Mouse (Mus musculus) kidney, embryonic 15.5 days (tissue): ENCODE measurements around the gene Acsl4. TPM values are rescaled to one million over a fixed set of nuclear protein-coding genes. Genes with fewer than 3 reads are reported as not detected.

Source experiments
- ATAC-seq: fragments of 200-750 bp; cut with Nextera tagmentation; replicated peaks from 2 replicates; pipeline ENCODE4 v1.8.0; 2017; ENCODE audit warnings: moderate TSS enrichment; ENCODE audit not compliant: low FRiP score
- H3K27ac ChIP-seq: fragments of 300-500 bp; sonication (generic); 2 replicates; pipeline ENCODE4 v1.5.1; 2015; ENCODE audit warnings: mild to moderate bottlenecking, inconsistent platforms
- H3K27me3 ChIP-seq: fragments of 300-500 bp; sonication (generic); 2 replicates; pipeline ENCODE4 v1.6.1; 2015; ENCODE audit warnings: inconsistent platforms
- H3K36me3 ChIP-seq: fragments of 300-500 bp; sonication (generic); 2 replicates; pipeline ENCODE4 v1.6.1; 2015; ENCODE audit warnings: inconsistent platforms
- H3K4me1 ChIP-seq: fragments of 300-500 bp; sonication (generic); 2 replicates; pipeline ENCODE4 v1.6.1; 2015; ENCODE audit warnings: inconsistent platforms
- H3K4me2 ChIP-seq: fragments of 300-500 bp; sonication (generic); 2 replicates; pipeline ENCODE4 v1.6.1; 2015; ENCODE audit warnings: moderate library complexity, mild to moderate bottlenecking, inconsistent platforms
- H3K4me3 ChIP-seq: fragments of 300-500 bp; sonication (generic); replicated peaks from 2 replicates; pipeline ENCODE4 v1.5.1; 2015; ENCODE audit warnings: mild to moderate bottlenecking, inconsistent platforms
- H3K9ac ChIP-seq: fragments of 300-500 bp; sonication (generic); 2 replicates; pipeline ENCODE4 v1.6.1; 2015; ENCODE audit warnings: mild to moderate bottlenecking, inconsistent platforms
- H3K9me3 ChIP-seq: fragments of 300-500 bp; sonication (generic); replicated peaks from 2 replicates; pipeline ENCODE4 v1.6.1; 2016; ENCODE audit warnings: inconsistent platforms
- WGBS: fragments of 180-500 bp; shearing (Covaris S2); methylation state at CpG from one replicate; pipeline ENCODE4 v1.1.7; 2015; ENCODE audit warnings: mixed read lengths; 5-methylcytosine and 5-hydroxymethylcytosine counted together
- polyA plus RNA-seq: library from polyadenylated mRNA; unstranded; fragments of >200 nt; fragmentation: Nextera tagmentation; extraction: Ambion mirVana; gene quantifications from 2 replicates; pipeline ENCODE4 v1.2.1, GENCODE M21; 2015

Gene Acsl4
- polyA plus RNA-seq, 1 experiment from 2014 or later, result 19.2 TPM

GRCm38 (mm10) chrX:142336207-142336606 is 54.1 kb downstream of the Acsl4 start:
- no peaks in the 10 kb centered on the region for H3K36me3 ChIP-seq
- H3K27me3 ChIP-seq, result peaks cover 3% of the 10 kb centered on the region; the same call in 1 of the 2 replicates
- no peak overlapping the region for H3K4me2 ChIP-seq
- H3K4me3 ChIP-seq, result no peak overlapping the region
- 96% methylated on average over 6 of the region's 6 CpGs for WGBS
- no peak overlapping the region for H3K27ac ChIP-seq
- no peak overlapping the region for H3K9ac ChIP-seq
- no peaks in the 10 kb centered on the region for H3K9me3 ChIP-seq
- ATAC-seq, result no peak
- no peaks in the 10 kb centered on the region for H3K4me1 ChIP-seq

DNA sequence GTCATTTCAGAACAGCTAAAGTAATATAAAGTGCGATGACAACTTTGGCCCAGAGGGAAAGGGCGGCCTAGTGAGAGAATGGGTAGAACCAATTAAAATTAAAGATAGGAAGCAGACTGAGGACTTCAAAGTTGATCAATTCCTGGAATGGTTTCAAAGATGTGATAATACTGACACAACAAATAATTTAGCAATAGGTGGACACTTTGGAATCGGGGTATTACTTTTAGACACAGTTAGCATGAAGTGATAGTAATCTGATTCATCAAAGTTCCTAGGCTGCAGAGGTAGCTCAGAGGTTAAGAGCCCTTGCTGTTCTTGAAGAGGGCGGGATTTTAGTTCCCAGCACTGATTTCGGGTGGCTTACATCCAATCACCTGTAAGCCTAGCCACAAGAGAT is 54.8 kb downstream of the Acsl4 start:
- H3K4me3 ChIP-seq, result no peak overlapping the region
- ATAC-seq, result no peak
- no peaks in the 10 kb centered on the region for H3K36me3 ChIP-seq
- H3K27ac ChIP-seq, result no peak overlapping the region
- 90% methylated on average over 5 of the region's 5 CpGs for WGBS
- peaks cover under 1% of the 10 kb centered on the region; the same call in 1 of the 2 replicates for H3K27me3 ChIP-seq
- H3K9me3 ChIP-seq, result no peaks in the 10 kb centered on the region
- H3K9ac ChIP-seq, result no peak overlapping the region
- no peak overlapping the region for H3K4me2 ChIP-seq
- no peaks in the 10 kb centered on the region for H3K4me1 ChIP-seq

GRCm38 (mm10) chrX:142325760-142326159 is 64.6 kb downstream of the Acsl4 start:
- H3K9ac ChIP-seq, result no peak overlapping the region
- ATAC-seq, result no peak
- no peaks in the 10 kb centered on the region for H3K4me1 ChIP-seq
- no peak overlapping the region for H3K4me2 ChIP-seq
- no peak overlapping the region for H3K4me3 ChIP-seq
- H3K27me3 ChIP-seq, result no peaks in the 10 kb centered on the region
- H3K36me3 ChIP-seq, result no peaks in the 10 kb centered on the region
- no peak overlapping the region for H3K27ac ChIP-seq
- 96% methylated on average over 1 of the region's 2 CpGs for WGBS
- no peaks in the 10 kb centered on the region for H3K9me3 ChIP-seq

GRCm38 (mm10) chrX:142316106-142316505 is 74.2 kb downstream of the Acsl4 start:
- H3K9ac ChIP-seq, result no peak overlapping the region
- H3K9me3 ChIP-seq, result no peaks in the 10 kb centered on the region
- peaks cover 23% of the 10 kb centered on the region for H3K27me3 ChIP-seq
- H3K36me3 ChIP-seq, result no peaks in the 10 kb centered on the region
- no peaks in the 10 kb centered on the region for H3K4me1 ChIP-seq
- H3K27ac ChIP-seq, result no peak overlapping the region
- H3K4me2 ChIP-seq, result no peak overlapping the region
- no peak for ATAC-seq
- no peak overlapping the region for H3K4me3 ChIP-seq
- 78% methylated on average over 9 of the region's 9 CpGs for WGBS

DNA sequence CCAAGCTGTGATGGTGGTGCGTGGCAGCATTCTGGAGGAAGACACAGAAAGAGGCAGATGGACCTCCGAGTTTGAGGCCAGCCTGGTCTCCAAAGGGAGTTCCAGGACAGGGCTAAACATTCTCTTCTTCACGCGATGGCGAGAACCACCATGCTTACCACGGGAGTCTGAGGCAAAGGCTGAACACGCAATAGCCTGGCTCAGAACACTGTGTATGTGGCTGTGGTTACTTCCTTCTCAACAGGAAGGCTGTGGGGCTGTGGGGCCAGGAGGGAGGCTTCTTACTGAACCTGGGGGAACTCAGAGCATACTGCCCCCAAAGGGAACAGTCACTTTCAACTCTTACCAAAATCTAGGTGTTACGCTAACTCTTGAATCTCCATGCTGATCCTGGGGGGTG is 75.1 kb downstream of the Acsl4 start:
- Histone ChIP-seq H3K4me1 (no peaks in the 10 kb centered on the region), H3K36me3 (no peaks in the 10 kb centered on the region), H3K4me3 (no peak overlapping the region), H3K27ac (no peak overlapping the region), H3K9me3 (no peaks in the 10 kb centered on the region), H3K27me3 (peaks cover 28% of the 10 kb centered on the region), H3K4me2 (no peak overlapping the region), H3K9ac (no peak overlapping the region)
- ATAC-seq, result no peak
- WGBS, result 81% methylated on average over 8 of the region's 8 CpGs

- ATAC-seq, result no peak
- peak overlapping the region; percentile 28; the same call in 1 of the 2 replicates for H3K4me2 ChIP-seq
Observed at GRCm38 (mm10) chrX:142314307-142315024, 75.9 kb downstream of the Acsl4 start.

DNA sequence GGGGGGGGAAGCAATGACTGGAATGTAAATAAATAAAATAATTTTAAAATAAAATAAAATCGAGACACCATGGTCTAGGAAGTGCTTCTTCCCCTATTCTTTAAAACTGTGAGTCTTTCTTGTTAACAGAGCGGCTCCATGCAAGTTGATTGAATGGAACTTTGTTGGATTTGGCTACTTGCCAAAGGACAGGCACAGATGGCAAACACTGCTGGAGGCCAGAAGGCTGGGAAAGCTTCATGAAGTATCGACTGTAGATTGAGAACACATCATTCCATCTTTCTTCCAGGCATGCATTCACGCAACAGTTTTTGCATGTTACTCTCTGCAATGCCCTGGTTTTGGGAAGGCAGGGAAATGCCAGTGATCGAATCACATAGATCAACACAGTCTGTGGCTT is 79.9 kb downstream of the Acsl4 start:
- Histone ChIP-seq H3K4me2 (no peak overlapping the region), H3K9ac (no peak overlapping the region), H3K4me1 (peaks cover 9% of the 10 kb centered on the region; the same call in 1 of the 2 replicates), H3K4me3 (no peak overlapping the region), H3K9me3 (no peaks in the 10 kb centered on the region), H3K36me3 (no peaks in the 10 kb centered on the region), H3K27ac (no peak overlapping the region), H3K27me3 (peaks cover 58% of the 10 kb centered on the region)
- 63% methylated on average over 5 of the region's 5 CpGs for WGBS
- no peak for ATAC-seq

More at GRCm38 (mm10) chrX:142314307-142315024, 75.9 kb downstream of the Acsl4 start:
- no peaks in the 10 kb centered on the region for H3K9me3 ChIP-seq
- 51% methylated on average over 11 of the region's 11 CpGs for WGBS
- H3K4me1 ChIP-seq, result no peaks in the 10 kb centered on the region
- H3K36me3 ChIP-seq, result no peaks in the 10 kb centered on the region
- H3K27me3 ChIP-seq, result peaks cover 28% of the 10 kb centered on the region
- no peak overlapping the region for H3K9ac ChIP-seq
- no peak overlapping the region for H3K4me3 ChIP-seq
- H3K27ac ChIP-seq, result no peak overlapping the region

DNA sequence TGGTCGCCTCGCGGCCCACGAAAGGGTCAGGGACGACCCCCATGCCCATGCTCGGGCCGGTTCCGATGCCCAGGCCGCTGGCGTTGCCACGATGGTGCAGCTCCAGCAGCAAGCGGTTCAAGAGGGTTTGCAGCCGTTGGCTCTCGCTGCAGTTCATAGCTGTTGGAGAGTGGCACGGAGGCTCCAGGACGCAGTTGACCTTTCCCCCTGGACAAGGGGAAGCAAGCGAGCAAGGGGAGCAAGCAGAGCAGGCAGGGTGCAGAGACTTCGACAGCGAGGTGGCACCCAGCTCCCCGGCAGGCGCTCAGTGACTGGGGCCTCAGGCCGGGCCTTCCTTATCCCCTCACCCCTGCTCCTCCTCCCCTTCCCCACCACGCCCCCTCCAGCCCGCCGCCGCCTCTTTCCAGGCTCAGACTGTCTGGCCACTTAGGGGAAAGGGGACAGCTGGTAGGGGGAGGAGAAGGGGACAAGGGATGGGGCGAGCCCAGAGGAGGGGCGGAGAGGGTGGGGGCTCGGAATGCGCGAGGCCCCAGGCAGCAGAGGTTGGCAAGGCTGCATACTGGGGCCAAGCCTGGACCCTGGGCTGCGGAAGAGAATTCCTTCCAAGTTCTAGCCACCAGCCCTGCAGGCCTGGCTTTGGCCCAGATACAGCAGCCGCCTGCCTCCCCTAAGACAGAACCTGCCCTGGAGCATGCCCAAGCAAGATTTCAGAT is 84.3 kb downstream of the Acsl4 start, which contains the start of gene Kcne1l:
Gene Kcne1l, minus strand, starts transcription at position 426 of the 713 bp plus-strand sequence.
- peak; percentile 89 for ATAC-seq
- 26% methylated on average over 33 of the region's 33 CpGs for WGBS
- H3K9ac ChIP-seq, result peak within 1 kb of the TSS; percentile 7; the same call in 1 of the 2 replicates

GRCm38 (mm10) chrX:142305010-142305868 is 85.1 kb downstream of the Acsl4 start:
- ATAC-seq, result peak; percentile 41; the same call in 1 of the 2 replicates
- H3K4me3 ChIP-seq, result peak overlapping the region; percentile 35

More for the DNA sequence above, 84.3 kb downstream of the Acsl4 start, which contains the start of gene Kcne1l:
- Histone ChIP-seq H3K9me3 (no peaks in the 10 kb centered on the region), H3K4me1 (peaks cover 15% of the 10 kb centered on the region; the same call in 1 of the 2 replicates), H3K27ac (no peak within 1 kb of the TSS), H3K4me3 (peak within 1 kb of the TSS; percentile 35), H3K27me3 (peaks cover 76% of the 10 kb centered on the region), H3K4me2 (peak within 1 kb of the TSS; percentile 63), H3K36me3 (no peaks in the 10 kb centered on the region)

GRCm38 (mm10) chrX:142304592-142304991 is 85.7 kb downstream of the Acsl4 start:
- ATAC-seq, result no peak
- Histone ChIP-seq H3K36me3 (no peaks in the 10 kb centered on the region), H3K9ac (no peak overlapping the region), H3K27me3 (peaks cover 83% of the 10 kb centered on the region), H3K27ac (no peak overlapping the region), H3K4me3 (no peak overlapping the region), H3K4me1 (peaks cover 15% of the 10 kb centered on the region; the same call in 1 of the 2 replicates), H3K4me2 (no peak overlapping the region), H3K9me3 (no peaks in the 10 kb centered on the region)

More at GRCm38 (mm10) chrX:142305010-142305868, 85.1 kb downstream of the Acsl4 start:
- Histone ChIP-seq H3K4me2 (peak overlapping the region; percentile 63), H3K9me3 (no peaks in the 10 kb centered on the region), H3K9ac (peak overlapping the region; percentile 7; the same call in 1 of the 2 replicates), H3K27ac (no peak overlapping the region), H3K4me1 (peaks cover 15% of the 10 kb centered on the region; the same call in 1 of the 2 replicates), H3K27me3 (peaks cover 78% of the 10 kb centered on the region), H3K36me3 (no peaks in the 10 kb centered on the region)
- 33% methylated on average over 35 of the region's 35 CpGs for WGBS

DNA sequence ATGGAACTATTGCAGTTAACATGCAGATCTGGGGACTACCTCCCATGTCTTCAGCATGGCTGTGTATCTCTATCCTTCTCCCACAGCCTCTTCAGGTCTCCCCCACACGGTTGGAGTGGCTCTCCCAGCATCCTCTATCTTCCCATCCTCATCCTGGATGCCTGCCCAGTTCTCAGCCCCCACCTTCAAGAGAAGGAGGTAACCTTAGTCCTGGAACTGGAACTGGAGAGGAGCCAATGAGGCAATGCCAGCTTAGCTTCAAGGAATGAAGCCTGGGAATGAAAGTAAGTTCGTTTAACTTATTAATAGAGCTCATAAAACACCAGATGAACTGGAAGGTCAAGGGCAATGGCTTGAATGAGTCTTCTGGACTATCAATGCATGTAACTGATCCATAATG is 86.9 kb downstream of the Acsl4 start:
- Histone ChIP-seq H3K4me1 (peaks cover 15% of the 10 kb centered on the region; the same call in 1 of the 2 replicates), H3K4me2 (no peak overlapping the region), H3K9me3 (no peaks in the 10 kb centered on the region), H3K27ac (no peak overlapping the region), H3K27me3 (peaks cover 75% of the 10 kb centered on the region), H3K4me3 (no peak overlapping the region), H3K36me3 (no peaks in the 10 kb centered on the region), H3K9ac (no peak overlapping the region)
- no peak for ATAC-seq
- 37% methylated on average over 2 of the region's 2 CpGs for WGBS
